Mouse (Mus musculus): ENCODE measurements around the gene Tmprss11e. TPM values are rescaled to one million over a fixed set of nuclear protein-coding genes. Genes with fewer than 3 reads are reported as not detected.

Gene Tmprss11e
- total RNA-seq (2021), result not detected
- long read RNA-seq, experiment 1, result 0 reads
- long read RNA-seq, experiment 2, result 0 reads

GRCm38 (mm10) chr5:86745715-86746114 lies at the start of gene Tmprss11e:
Gene Tmprss11e (minus strand): TSS chr5:86745815.
- H3K4me3 ChIP-seq, result no peak within 1 kb of the TSS
- DNase-seq, result no peak
- no peak for TF ChIP-seq CTCF (IDR thresholded peaks at IDR 0.05)
- intact Hi-C loops (cut with DNase I), result no loop called here
- H3K27ac ChIP-seq, result no peak within 1 kb of the TSS

GRCm38 (mm10) chr5:86792807-86793206 lies 47.2 kb upstream of the Tmprss11e start:
- Histone ChIP-seq H3K4me3 (no peak overlapping the region), H3K27ac (no peak overlapping the region)
- intact Hi-C loops (cut with DNase I), result no loop called here
- no peak for DNase-seq
- TF ChIP-seq CTCF (IDR thresholded peaks at IDR 0.05), result no peak

DNA sequence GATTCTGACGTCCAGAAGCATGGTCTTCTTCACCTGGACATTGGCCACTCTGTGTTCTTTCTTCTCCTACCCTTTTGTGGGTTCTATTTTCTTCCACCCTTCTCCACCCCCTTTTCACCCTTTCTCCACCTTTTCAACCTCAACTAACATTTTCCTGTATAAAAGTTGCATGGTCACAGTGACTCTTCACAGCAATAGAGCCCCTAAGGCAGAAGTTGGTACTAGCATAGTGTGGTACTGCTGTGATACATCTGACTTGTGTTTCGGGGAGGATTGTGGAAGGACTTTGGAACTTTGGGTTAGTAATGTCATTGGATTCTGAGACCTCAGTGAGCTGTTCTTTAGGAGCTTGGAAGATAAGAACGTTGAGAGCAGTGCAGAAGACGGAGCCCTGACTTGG lies 46.6 kb upstream of the Tmprss11e start:
- TF ChIP-seq CTCF (IDR thresholded peaks at IDR 0.05), result no peak
- no peak for DNase-seq
- H3K27ac ChIP-seq, result no peak overlapping the region
- no peak overlapping the region for H3K4me3 ChIP-seq
- intact Hi-C loops (cut with DNase I), result no loop called here

DNA sequence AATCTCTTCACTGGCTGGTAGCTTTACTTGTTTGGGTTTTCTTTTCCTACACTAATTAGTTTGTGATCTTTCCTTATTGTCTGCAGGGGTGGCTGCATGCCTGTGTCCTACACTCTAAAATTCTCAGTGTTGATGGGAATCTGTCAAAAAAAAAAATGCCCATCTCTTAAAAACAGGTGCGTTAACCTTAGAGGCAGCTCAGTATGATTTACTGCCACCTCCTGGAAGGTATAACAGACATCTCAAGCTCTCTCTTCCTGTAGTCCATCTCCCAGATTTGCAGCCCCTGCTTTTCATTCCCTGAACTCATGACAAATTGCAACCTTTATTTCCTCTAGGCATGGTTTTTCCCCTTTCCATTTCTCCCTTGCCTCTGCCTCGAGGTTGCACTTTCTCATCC lies 44.3 kb upstream of the Tmprss11e start:
- DNase-seq, result no peak
- intact Hi-C loops (cut with DNase I), result no loop called here
- no peak for TF ChIP-seq CTCF (IDR thresholded peaks at IDR 0.05)
- H3K27ac ChIP-seq, result no peak overlapping the region
- no peak overlapping the region for H3K4me3 ChIP-seq

- intact Hi-C loops (cut with DNase I), result no loop called here
- TF ChIP-seq CTCF (IDR thresholded peaks at IDR 0.05), result no peak
Observed at GRCm38 (mm10) chr5:86786798-86787197, 41.2 kb upstream of the Tmprss11e start.

DNA sequence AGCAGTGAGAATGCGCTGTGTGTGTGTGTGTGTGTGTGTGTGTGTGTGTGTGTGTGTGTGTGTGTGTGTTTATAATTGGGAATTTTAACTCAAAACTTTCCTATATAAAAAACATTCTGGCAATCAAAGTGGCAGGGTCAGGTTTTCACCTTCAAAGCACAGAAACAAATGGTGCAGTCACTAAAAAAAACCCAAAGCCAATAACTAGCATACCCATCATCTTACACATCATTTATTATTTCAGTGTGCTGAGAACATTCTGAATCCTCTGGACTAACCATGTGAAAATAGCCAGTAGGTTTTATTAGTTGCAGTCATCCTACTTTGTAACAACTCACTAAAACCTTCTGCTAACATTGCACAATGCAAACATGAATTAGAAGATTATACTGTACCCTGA lies 38.6 kb upstream of the Tmprss11e start:
- no peak for TF ChIP-seq CTCF (IDR thresholded peaks at IDR 0.05)
- H3K27ac ChIP-seq, result no peak overlapping the region
- no peak overlapping the region for H3K4me3 ChIP-seq
- no peak for DNase-seq
- intact Hi-C loops (cut with DNase I), result no loop called here

More at GRCm38 (mm10) chr5:86786798-86787197, 41.2 kb upstream of the Tmprss11e start:
- H3K4me3 ChIP-seq, result no peak overlapping the region
- no peak overlapping the region for H3K27ac ChIP-seq
- DNase-seq, result no peak

DNA sequence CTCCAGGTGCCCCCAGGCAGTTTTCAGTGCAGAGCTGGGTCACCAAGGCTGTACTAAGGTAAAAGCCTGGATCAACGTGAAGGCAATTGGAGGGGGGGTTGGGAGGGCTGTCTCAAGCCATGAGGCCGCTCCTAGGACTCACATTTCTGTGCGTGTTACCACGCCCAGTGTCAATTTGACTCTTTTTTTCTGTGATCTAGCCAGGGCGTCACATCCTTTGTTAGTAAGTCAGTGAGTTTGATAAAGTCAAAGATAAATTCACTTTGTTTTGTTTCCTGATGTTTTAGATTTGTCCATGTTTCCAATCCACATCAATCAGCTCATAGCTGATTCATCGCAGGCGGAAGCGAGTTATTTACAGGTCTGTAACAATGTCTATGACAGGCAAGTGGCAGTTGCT lies 37.4 kb upstream of the Tmprss11e start:
- no peak for DNase-seq
- intact Hi-C loops (cut with DNase I), result no loop called here
- no peak overlapping the region for H3K4me3 ChIP-seq
- no peak for TF ChIP-seq CTCF (IDR thresholded peaks at IDR 0.05)
- no peak overlapping the region for H3K27ac ChIP-seq

DNA sequence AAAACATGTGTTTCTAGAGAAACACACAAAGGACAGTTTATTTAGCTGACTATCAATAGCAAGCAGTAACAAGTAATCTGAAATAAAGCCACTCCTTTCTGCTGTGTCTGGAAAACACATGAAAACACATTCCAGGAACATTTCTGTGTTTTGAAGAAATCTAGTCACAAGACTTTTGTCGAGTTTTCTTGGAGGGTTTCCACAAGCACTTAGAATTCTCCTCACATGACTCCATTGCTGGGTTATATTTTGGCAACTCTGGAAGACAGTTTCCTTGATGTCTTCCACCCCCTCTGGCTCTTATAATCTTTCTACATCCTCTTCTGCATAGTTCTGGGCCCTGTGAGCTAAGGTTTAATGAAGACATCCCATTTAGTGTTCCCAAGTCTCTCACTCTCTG lies 32.9 kb upstream of the Tmprss11e start:
- Histone ChIP-seq H3K27ac (no peak overlapping the region), H3K4me3 (no peak overlapping the region)
- DNase-seq, result no peak
- TF ChIP-seq CTCF (IDR thresholded peaks at IDR 0.05), result no peak
- intact Hi-C loops (cut with DNase I), result no loop called here

- DNase-seq, result no peak
- Histone ChIP-seq H3K4me3 (no peak overlapping the region), H3K27ac (no peak overlapping the region)
- intact Hi-C loops (cut with DNase I), result no loop called here
- no peak for TF ChIP-seq CTCF (IDR thresholded peaks at IDR 0.05)
Observed at GRCm38 (mm10) chr5:86776941-86777340, 31.3 kb upstream of the Tmprss11e start.

- Histone ChIP-seq H3K27ac (no peak overlapping the region), H3K4me3 (no peak overlapping the region)
- DNase-seq, result no peak
- intact Hi-C loops (cut with DNase I), result no loop called here
- TF ChIP-seq CTCF (IDR thresholded peaks at IDR 0.05), result no peak
Observed at GRCm38 (mm10) chr5:86771010-86771409, 25.4 kb upstream of the Tmprss11e start.

DNA sequence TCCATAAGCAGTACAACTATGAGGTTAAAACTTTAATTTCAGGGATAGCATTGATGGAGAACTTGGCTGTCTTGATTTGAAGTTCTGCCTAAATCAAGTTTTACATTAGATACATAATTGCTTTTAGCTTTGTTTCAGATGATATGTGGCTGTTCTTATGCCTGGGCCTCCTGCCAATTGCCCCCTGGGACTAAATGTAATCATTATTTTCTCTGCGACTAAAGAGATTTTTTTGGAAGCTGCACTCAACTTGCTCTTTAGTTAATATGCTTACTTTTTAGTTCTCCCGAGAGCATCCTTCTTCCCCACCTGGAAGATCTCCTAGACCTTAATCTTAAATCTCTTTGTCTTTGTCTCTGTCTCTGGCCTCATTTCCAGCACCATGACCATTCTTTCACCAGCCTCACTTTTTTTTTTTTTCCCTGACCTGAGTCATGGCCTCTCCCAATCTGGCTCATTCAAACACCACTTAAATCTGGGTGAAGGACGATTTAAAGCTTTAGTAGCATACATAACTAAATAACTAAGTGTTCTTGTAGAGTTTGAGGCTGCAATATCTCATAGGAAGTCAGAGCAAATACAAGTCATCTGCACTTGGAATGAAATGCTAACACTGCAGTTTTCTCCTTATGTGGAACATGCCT lies 23.5 kb upstream of the Tmprss11e start:
- no peak for TF ChIP-seq CTCF (IDR thresholded peaks at IDR 0.05)
- intact Hi-C loops (cut with DNase I), result no loop called here
- DNase-seq, result no peak

DNA sequence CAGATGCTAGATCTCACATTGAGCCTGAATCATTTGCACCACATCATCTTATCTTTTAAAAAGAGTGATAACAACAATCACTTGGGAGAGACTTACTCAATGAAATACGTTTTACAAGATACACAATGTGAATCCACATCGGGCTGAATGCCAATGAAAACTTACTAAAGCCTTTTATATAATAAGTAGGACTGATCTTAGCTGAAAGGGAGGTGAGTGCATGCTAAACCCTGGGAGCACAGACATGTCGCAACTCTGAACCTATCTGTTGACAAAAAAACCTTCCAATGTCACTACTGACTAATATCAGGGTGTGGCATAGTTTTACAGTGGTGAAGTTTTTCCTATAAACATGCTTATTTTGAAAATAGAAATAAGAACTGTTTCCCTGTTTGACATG lies 2.8 kb downstream of the Tmprss11e start:
- no peak overlapping the region for H3K4me3 ChIP-seq
- DNase-seq, result no peak
- no peak overlapping the region for H3K27ac ChIP-seq
- intact Hi-C loops (cut with DNase I), result no loop called here
- no peak for TF ChIP-seq CTCF (IDR thresholded peaks at IDR 0.05)

More for the DNA sequence above, 23.5 kb upstream of the Tmprss11e start:
- H3K4me3 ChIP-seq, result no peak overlapping the region
- H3K27ac ChIP-seq, result no peak overlapping the region

GRCm38 (mm10) chr5:86741146-86741545 lies 4.5 kb downstream of the Tmprss11e start:
- Histone ChIP-seq H3K4me3 (no peak overlapping the region), H3K27ac (no peak overlapping the region)
- DNase-seq, result no peak
- intact Hi-C loops (cut with DNase I), result no loop called here
- TF ChIP-seq CTCF (IDR thresholded peaks at IDR 0.05), result no peak

- intact Hi-C loops (cut with DNase I), result no loop called here
Observed at GRCm38 (mm10) chr5:86735808-86736207, 9.8 kb downstream of the Tmprss11e start.

More at GRCm38 (mm10) chr5:86735808-86736207, 9.8 kb downstream of the Tmprss11e start:
- Histone ChIP-seq H3K27ac (no peak overlapping the region), H3K4me3 (no peak overlapping the region)
- DNase-seq, result no peak
- no peak for TF ChIP-seq CTCF (IDR thresholded peaks at IDR 0.05)
